Mouse (Mus musculus): ENCODE measurements at regions not wholly inside any gene's neighbourhood (a gene's known extent, or its start where the extent isn't known, plus 50 kb on each side); places are given as distances from the start of the nearest gene placed in this dataset.

DNA sequence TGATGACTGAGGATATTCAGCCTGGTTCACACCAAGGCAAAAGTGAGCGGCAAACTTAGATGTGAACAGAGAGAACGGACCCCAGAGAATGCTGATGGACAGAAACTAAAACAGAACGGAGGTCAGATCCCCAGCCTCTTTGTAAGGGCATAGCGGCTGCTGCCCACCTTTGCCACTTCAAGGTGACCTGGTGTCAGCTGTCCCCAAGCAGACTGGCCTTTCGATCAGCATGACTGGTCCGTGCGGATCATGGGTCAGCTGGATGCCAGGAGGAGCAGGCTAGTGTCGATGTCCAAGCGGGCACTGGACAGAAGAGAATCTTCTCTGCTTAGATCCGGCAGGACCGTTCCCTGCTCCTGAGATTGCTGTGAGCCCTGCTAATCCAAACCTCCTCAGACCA is 122.1 kb downstream of the Zfp169 start:
- no peak for TF ChIP-seq CTCF (IDR thresholded peaks at IDR 0.05; ENCODE audit: low read depth)
- TF ChIP-seq EP300 (optimal IDR thresholded peaks at IDR 0.05): no peak
